Mouse (Mus musculus) forebrain, embryonic 16.5 days (tissue): ENCODE measurements around the gene C330007P06Rik. TPM values are rescaled to one million over a fixed set of nuclear protein-coding genes. Genes with fewer than 3 reads are reported as not detected.

ENCODE experiments used
- ATAC-seq: fragments of 200-750 bp; cut with Nextera tagmentation; 2 replicates; pipeline ENCODE4 v1.8.0; 2017; ENCODE audit warnings: mild to moderate bottlenecking, moderate library complexity
- H3K27ac ChIP-seq: fragments of 300-500 bp; sonication (generic); 2 replicates; pipeline ENCODE4 v1.5.1; 2014; ENCODE audit warnings: low read length, control low read depth
- H3K27me3 ChIP-seq: fragments of 300-500 bp; sonication (generic); replicated peaks from 2 replicates; pipeline ENCODE4 v1.6.1; 2014; ENCODE audit warnings: low read length; ENCODE audit not compliant: control insufficient read depth, insufficient read depth
- H3K36me3 ChIP-seq: fragments of 300-500 bp; sonication (generic); 2 replicates; pipeline ENCODE4 v1.6.1; 2014; ENCODE audit not compliant: control insufficient read depth, insufficient read depth
- H3K4me1 ChIP-seq: fragments of 300-500 bp; sonication (generic); replicated peaks from 2 replicates; pipeline ENCODE4 v1.6.1; 2014; ENCODE audit warnings: low read length; ENCODE audit not compliant: control insufficient read depth, insufficient read depth
- H3K4me2 ChIP-seq: fragments of 300-500 bp; sonication (generic); 2 replicates; pipeline ENCODE4 v1.6.1; 2014; ENCODE audit warnings: mild to moderate bottlenecking, low read length, control low read depth
- H3K4me3 ChIP-seq: fragments of 300-500 bp; sonication (generic); replicated peaks from 2 replicates; pipeline ENCODE4 v1.5.1; 2014; ENCODE audit warnings: mild to moderate bottlenecking, low read length, control low read depth
- H3K9ac ChIP-seq: fragments of 300-500 bp; sonication (generic); replicated peaks from 2 replicates; pipeline ENCODE4 v1.6.1; 2014; ENCODE audit warnings: low read depth, low read length, control low read depth
- H3K9me3 ChIP-seq: fragments of 300-500 bp; sonication (generic); 2 replicates; pipeline ENCODE4 v1.6.1; 2016; ENCODE audit warnings: low read length; ENCODE audit not compliant: control insufficient read depth
- WGBS: fragments of 180-500 bp; shearing (Covaris S2); extraction: QIAGEN DNeasy Blood & Tissue Kit; methylation state at CpG from one replicate; pipeline ENCODE4 v1.1.7; 2014; 5-methylcytosine and 5-hydroxymethylcytosine counted together
- polyA plus RNA-seq: library from polyadenylated mRNA; unstranded; fragments of >200 nt; fragmentation: Nextera tagmentation; extraction: Ambion mirVana; gene quantifications from 2 replicates; pipeline ENCODE4 v1.2.1, GENCODE M21; 2015

Gene C330007P06Rik
- polyA plus RNA-seq, 1 experiment from 2014 or later, result 25.2 TPM

GRCm38 (mm10) chrX:36884719-36885118, 10.8 kb upstream of the C330007P06Rik start:
- Histone ChIP-seq H3K4me2 (no peak overlapping the region), H3K9ac (no peak overlapping the region), H3K36me3 (peaks cover 4% of the 10 kb centered on the region; the same call in 1 of the 2 replicates), H3K4me1 (no peaks in the 10 kb centered on the region), H3K27me3 (no peaks in the 10 kb centered on the region), H3K27ac (no peak overlapping the region), H3K4me3 (no peak overlapping the region), H3K9me3 (no peaks in the 10 kb centered on the region; the same call in 1 of the 2 replicates)
- 81% methylated on average over 1 of the region's 1 CpGs for WGBS
- ATAC-seq, result no peak

- peak overlapping the region; percentile 69 for H3K9ac ChIP-seq
- H3K4me1 ChIP-seq, result peaks cover 5% of the 10 kb centered on the region
- peak overlapping the region; percentile 58 for H3K4me2 ChIP-seq
- 12% methylated on average over 33 of the region's 36 CpGs for WGBS
- no peaks in the 10 kb centered on the region for H3K36me3 ChIP-seq
- H3K27ac ChIP-seq, result peak overlapping the region; percentile 51
- no peaks in the 10 kb centered on the region; the same call in 1 of the 2 replicates for H3K9me3 ChIP-seq
- no peaks in the 10 kb centered on the region for H3K27me3 ChIP-seq
- peak; percentile 60 for ATAC-seq
- H3K4me3 ChIP-seq, result peak overlapping the region; percentile 71
Observed at GRCm38 (mm10) chrX:36874704-36875128, 805 bp upstream of the C330007P06Rik start.

DNA sequence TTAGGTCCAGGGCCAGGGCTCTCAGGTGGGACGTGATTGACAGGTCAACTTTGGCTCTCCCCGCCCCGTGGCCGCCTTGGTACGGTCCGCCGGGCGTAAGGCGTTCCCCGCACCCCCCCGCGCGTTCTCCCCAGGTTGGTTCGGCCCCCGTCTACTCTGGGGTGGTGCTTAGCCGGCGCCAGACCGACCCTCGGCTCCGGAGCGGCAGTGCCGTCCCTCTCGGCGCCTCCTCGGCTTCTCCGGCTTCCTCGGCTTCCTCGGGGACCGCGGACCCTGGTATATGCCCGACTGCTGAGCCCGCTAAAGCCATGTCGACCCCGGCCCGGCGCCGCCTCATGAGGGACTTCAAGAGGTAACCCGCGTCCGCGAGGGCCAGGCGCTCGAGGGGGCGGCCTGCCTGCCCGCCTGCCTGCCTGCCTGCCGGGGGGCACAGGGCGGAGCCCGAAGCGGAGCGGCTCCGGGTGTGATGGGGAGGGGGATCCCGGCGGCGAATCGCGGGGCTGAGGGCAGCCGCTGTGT, 326 bp upstream of the C330007P06Rik start:
- Histone ChIP-seq H3K27me3 (no peaks in the 10 kb centered on the region), H3K4me2 (peak overlapping the region; percentile 58), H3K27ac (peak overlapping the region; percentile 51), H3K4me3 (peak overlapping the region; percentile 71), H3K4me1 (peaks cover 5% of the 10 kb centered on the region), H3K9ac (peak overlapping the region; percentile 69), H3K9me3 (no peaks in the 10 kb centered on the region; the same call in 1 of the 2 replicates), H3K36me3 (no peaks in the 10 kb centered on the region)
- peak; percentile 97 for ATAC-seq
- 25% methylated on average over 48 of the region's 57 CpGs for WGBS

DNA sequence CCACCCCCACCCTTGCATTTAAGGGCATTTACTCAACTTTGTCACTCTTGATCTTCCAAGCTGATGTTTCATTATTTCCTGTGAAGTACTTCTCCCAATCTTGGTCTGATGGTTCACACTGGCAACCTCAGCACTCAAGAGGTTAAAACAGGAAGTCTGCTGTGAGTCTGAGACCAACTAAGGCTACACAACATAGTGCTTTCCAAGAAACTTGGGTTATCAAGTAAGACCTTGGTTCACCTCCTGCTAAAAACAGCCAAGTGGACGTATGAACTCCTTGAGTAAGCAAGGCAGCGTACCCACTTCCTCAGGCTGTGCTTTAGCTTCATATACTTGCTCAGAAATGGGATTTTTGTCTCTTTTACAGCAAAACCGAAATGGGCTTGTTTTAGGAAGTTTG, 3.5 kb downstream of the C330007P06Rik start:
- no peak for ATAC-seq
- WGBS, result 84% methylated on average over 3 of the region's 3 CpGs
- H3K4me1 ChIP-seq, result peaks cover 3% of the 10 kb centered on the region
- H3K27ac ChIP-seq, result no peak overlapping the region
- H3K36me3 ChIP-seq, result no peaks in the 10 kb centered on the region
- H3K9me3 ChIP-seq, result no peaks in the 10 kb centered on the region; the same call in 1 of the 2 replicates
- no peaks in the 10 kb centered on the region for H3K27me3 ChIP-seq
- no peak overlapping the region for H3K4me2 ChIP-seq
- no peak overlapping the region for H3K9ac ChIP-seq
- no peak overlapping the region for H3K4me3 ChIP-seq

- Histone ChIP-seq H3K4me2 (peak overlapping the region; percentile 42), H3K9me3 (no peaks in the 10 kb centered on the region), H3K4me3 (peak overlapping the region; percentile 48), H3K27ac (no peak overlapping the region), H3K27me3 (no peaks in the 10 kb centered on the region), H3K9ac (no peak overlapping the region), H3K36me3 (no peaks in the 10 kb centered on the region), H3K4me1 (peaks cover 7% of the 10 kb centered on the region)
- ATAC-seq, result no peak
- 49% methylated on average over 8 of the region's 8 CpGs for WGBS
Observed at GRCm38 (mm10) chrX:36864609-36865328, 9.1 kb downstream of the C330007P06Rik start.

DNA sequence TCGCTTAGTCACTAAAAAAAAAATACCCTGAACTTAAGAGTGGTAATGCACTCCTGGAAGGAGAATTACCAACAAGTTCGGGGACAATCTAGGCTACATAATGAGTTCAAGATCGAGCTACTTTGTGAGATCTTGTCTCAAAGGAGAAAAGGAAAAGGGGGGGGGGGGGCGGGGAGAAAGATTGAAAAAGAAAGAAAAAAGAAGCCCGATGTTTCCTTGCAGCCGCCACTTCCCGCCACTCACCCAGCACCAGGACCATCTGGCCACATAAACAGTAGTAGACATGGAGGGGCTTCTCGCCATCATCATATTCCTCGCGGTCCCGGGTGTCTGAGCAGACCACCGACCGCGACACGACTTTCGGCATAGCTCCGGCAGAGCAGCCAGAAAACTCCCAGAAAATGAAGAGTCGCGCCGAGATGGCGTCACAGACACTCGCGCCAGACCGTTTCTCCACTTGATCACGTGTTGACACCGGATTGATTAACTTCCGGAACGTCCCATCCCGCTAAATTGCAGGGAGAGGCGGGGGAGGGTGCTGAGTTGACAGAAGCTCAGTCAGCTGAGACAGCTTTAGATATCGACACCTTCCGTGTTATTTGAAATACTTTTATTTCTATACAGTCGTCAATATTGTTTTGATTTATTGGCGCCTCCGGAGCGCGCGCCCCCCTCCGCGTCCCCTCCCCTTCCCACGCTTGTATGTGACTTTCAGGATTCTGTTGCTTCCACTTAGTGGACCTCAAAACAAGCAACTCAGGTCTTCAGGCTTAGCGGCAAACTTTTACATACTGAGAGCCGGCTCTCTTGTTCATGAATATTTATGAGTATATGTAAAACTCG, 9.9 kb downstream of the C330007P06Rik start:
- Histone ChIP-seq H3K27ac (peak overlapping the region; percentile 56; the same call in 1 of the 2 replicates), H3K27me3 (no peaks in the 10 kb centered on the region), H3K4me3 (peak overlapping the region; percentile 48), H3K4me2 (peak overlapping the region; percentile 49), H3K9me3 (no peaks in the 10 kb centered on the region), H3K4me1 (peaks cover 7% of the 10 kb centered on the region), H3K36me3 (no peaks in the 10 kb centered on the region), H3K9ac (peak overlapping the region; percentile 32; the same call in 1 of the 2 replicates)
- peak; percentile 93 for ATAC-seq
- 11% methylated on average over 37 of the region's 44 CpGs for WGBS

DNA sequence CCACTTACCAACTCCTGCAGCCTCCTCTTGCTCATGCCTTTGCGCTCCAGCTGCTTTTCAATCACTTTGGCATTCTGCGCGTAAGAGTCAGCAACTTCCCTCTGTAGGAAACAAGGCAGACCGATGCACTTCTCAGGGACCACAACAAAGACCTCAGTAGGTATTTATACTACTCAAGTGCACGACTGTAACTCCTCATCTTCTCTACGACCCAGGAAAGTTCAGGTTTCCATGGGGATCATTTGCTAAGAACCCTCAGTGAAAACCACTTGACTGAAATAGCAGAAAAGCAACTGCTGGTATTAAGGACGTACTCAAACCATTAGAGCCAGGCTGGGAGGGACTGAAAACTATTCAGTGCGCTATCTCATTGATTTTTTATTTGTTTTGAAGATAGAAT, 21.3 kb downstream of the C330007P06Rik start:
- Histone ChIP-seq H3K9ac (no peak overlapping the region), H3K36me3 (0 out of 2 replicates have a peak, but pooled peaks cover 2% of the 10 kb centered on the region), H3K4me1 (no peaks in the 10 kb centered on the region), H3K27me3 (no peaks in the 10 kb centered on the region), H3K4me3 (no peak overlapping the region), H3K9me3 (no peaks in the 10 kb centered on the region), H3K4me2 (no peak overlapping the region), H3K27ac (no peak overlapping the region)
- no peak for ATAC-seq
- 87% methylated on average over 8 of the region's 8 CpGs for WGBS

GRCm38 (mm10) chrX:36847152-36847551, 26.8 kb downstream of the C330007P06Rik start:
- ATAC-seq, result no peak
- Histone ChIP-seq H3K9me3 (no peaks in the 10 kb centered on the region), H3K9ac (no peak overlapping the region), H3K27ac (no peak overlapping the region), H3K4me3 (no peak overlapping the region), H3K4me1 (no peaks in the 10 kb centered on the region), H3K4me2 (no peak overlapping the region), H3K27me3 (no peaks in the 10 kb centered on the region), H3K36me3 (0 out of 2 replicates have a peak, but pooled peaks cover under 1% of the 10 kb centered on the region)
- WGBS, result 68% methylated on average over 1 of the region's 1 CpGs
